In genomic region chr8:120724096-120724495, GRCm38 (mm10) we compare ENCODE assay signal across 2 mouse cellular contexts.
TF ChIP-seq lines count a peak whose summit lies in the region.

No protein-coding gene starts in this region.

TF ChIP-seq in CH12.LX, 34 proteins besides CTCF, POLR2A, EP300 and RAD21:
- 0 out of 2 replicates have a peak, but pooled peaks have one; percentile 3 for TF ChIP-seq SMC3 (IDR thresholded peaks at IDR 0.05; ENCODE audit: low read depth, low read length)

TF ChIP-seq in MEL, 35 proteins besides CTCF, POLR2A, EP300 and RAD21:
- peak; percentile 43; the same call in 1 of the 2 replicates for TF ChIP-seq TBP (IDR thresholded peaks at IDR 0.05; ENCODE audit: low read depth, low read length)
